In the genomic region with DNA sequence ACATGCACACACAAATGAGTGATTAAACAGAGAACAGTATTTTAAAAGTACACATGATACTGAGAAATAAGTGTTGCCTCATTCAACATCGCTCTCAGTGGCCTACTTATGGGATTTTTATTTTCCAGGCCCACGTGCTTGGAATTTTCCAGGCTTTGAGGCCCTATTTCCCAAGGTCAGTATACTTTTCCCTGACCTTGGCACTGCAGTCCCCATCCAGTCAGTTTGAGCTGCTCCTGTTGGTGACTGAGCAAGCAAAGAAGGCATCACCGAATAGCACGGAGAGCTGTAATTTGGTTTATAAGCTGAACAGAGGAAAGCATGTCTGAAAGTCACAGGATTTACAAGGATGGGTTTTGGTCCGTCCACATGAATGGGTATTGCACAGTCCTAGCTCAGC, we compare ENCODE assay signal across 18 mouse cellular contexts.
DNase-seq lines count a peak whose midpoint lies in the region; TF ChIP-seq lines count a peak whose summit lies in the region.
"Had no signal": no experiment of that assay in that cellular context is flagged by ENCODE, and none has a peak within 500 bp of the region (broad histone marks: within the 10 kb centered on the region; RNA-seq: fewer than 3 reads in every experiment).

No protein-coding gene starts in this region.

- 71% methylated on average over 5 of the region's 5 CpGs for WGBS in kidney, adult 2 months

- H3K4me3 ChIP-seq in kidney, adult 2 months (ENCODE audit: insufficient read depth, low read depth, low read length) = no peak overlapping the region
- H3K4me3 ChIP-seq: embryonic facial prominence, embryonic 13.5 days; embryonic facial prominence, embryonic 15.5 days; erythroblast, embryonic 14.5 days; forebrain, embryonic 10.5 days; forebrain, embryonic 12.5 days had no signal

- intact Hi-C loops in heart, postnatal 14 days (cut with DNase I) = no loop called here

- TF ChIP-seq POLR2A in kidney, adult 2 months (IDR thresholded peaks at IDR 0.05; ENCODE audit: low read depth, low read length) = no peak

- H3K4me1 ChIP-seq in kidney, adult 2 months (ENCODE audit: control insufficient read depth, insufficient read depth, low read length) = peaks cover 37% of the 10 kb centered on the region
- H3K4me1 ChIP-seq: embryonic facial prominence, embryonic 15.5 days; forebrain, embryonic 12.5 days had no signal

- H3K27ac ChIP-seq in kidney, adult 2 months (ENCODE audit: insufficient read depth, low read depth, low read length) = peak overlapping the region; percentile 88
- H3K27ac ChIP-seq: embryonic facial prominence, embryonic 13.5 days; embryonic facial prominence, embryonic 15.5 days; forebrain, embryonic 10.5 days; forebrain, embryonic 12.5 days had no signal

- no peak for TF ChIP-seq CTCF in kidney, adult 2 months (conservative IDR thresholded peaks at IDR 0.05; ENCODE audit: insufficient read depth, insufficient read length, low read depth, low read length)

- H3K36me3 ChIP-seq in kidney, adult 2 months (ENCODE audit: control insufficient read depth, insufficient read depth, low read length) = no peaks in the 10 kb centered on the region
- H3K36me3 ChIP-seq: embryonic facial prominence, embryonic 13.5 days; embryonic facial prominence, embryonic 15.5 days; forebrain, embryonic 10.5 days; forebrain, embryonic 12.5 days had no signal

- peak; percentile 47 for DNase-seq in adrenal gland, adult 2 months
- no peak for DNase-seq in adrenal gland, postnatal 14 days
- DNase-seq in heart, adult 11 months = peak; percentile 9
- no peak for DNase-seq in heart, postnatal 14 days
- peak; percentile 54 for DNase-seq in kidney, adult 2 months
- DNase-seq in kidney, postnatal 10 days = no peak
- DNase-seq: cerebellum, adult 11 months; cerebellum, adult 18-20 months; cerebellum, adult 8-10 months; cerebellum, adult 9-11 months; cerebellum, postnatal 14 days; cerebellum, postnatal 36 days; embryo, embryonic 11 days had no signal

- no peaks in the 10 kb centered on the region for H3K27me3 ChIP-seq in kidney, adult 2 months (replicated peaks; ENCODE audit: control insufficient read depth, insufficient read depth, low read length)
- H3K27me3 ChIP-seq: embryonic facial prominence, embryonic 13.5 days; embryonic facial prominence, embryonic 15.5 days; forebrain, embryonic 12.5 days had no signal

Comparison
In these comparisons a context has a peak if more than half of its experiments do, and no peak if none do; other contexts are left out.
1. DNase-seq: peak in adrenal gland, adult 2 months (single experiment), heart, adult 11 months (single experiment) and kidney, adult 2 months (single experiment); none in adrenal gland, postnatal 14 days (single experiment), heart, postnatal 14 days (0 of 2) and kidney, postnatal 10 days (single experiment).